Mouse (Mus musculus) adrenal gland, adult 2 months (tissue): ENCODE measurements around the gene Tmem30c. TPM values are rescaled to one million over a fixed set of nuclear protein-coding genes. Genes with fewer than 3 reads are reported as not detected.
"Not testable (repeated sequence)": the region's sequence is repeated elsewhere in the genome, so short reads cannot be mapped to it uniquely, and the experiment has no call there.

ENCODE experiments used
- DNase-seq: peaks from one replicate; pipeline ENCODE4 v3.0.0; 2021
- polyA plus RNA-seq: library from polyadenylated mRNA; depleted of rRNA; stranded (reverse); fragments of >200 nt; gene quantifications from 2 replicates; pipeline ENCODE4 v1.2.3, GENCODE M21; 2012; rRNA removed
- total RNA-seq, 2 experiments: library from RNA; stranded (reverse); gene quantifications; 2 replicates each; pipeline ENCODE4 v1.2.3; 2021

Tmem30c gene
- total and polyA plus RNA-seq, 3 experiments, result not detected

DNA sequence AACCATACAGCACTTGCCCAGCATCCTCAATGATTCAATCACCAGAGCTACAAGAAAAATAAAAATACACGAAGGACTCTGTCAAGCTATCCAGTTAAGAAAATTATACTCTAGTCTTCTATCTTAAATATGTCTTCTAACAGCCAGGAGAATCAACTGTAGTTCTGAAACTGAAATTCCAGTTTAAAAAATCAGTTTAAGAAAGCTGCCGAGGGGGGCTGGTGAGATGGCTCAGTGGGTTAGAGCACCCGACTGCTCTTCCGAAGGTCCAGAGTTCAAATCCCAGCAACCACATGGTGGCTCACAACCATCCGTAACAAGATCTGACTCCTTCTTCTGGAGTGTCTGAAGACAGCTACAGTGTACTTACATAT, 60.7 kb downstream of the Tmem30c start:
- not testable (repeated sequence) for DNase-seq

GRCm38 (mm10) chr16:57231089-57231936, 61.4 kb downstream of the Tmem30c start, which contains the start of gene Tbc1d23:
Gene Tbc1d23, minus strand, starts transcription at chr16:57231504.
- DNase-seq, result peak; percentile 97

DNA sequence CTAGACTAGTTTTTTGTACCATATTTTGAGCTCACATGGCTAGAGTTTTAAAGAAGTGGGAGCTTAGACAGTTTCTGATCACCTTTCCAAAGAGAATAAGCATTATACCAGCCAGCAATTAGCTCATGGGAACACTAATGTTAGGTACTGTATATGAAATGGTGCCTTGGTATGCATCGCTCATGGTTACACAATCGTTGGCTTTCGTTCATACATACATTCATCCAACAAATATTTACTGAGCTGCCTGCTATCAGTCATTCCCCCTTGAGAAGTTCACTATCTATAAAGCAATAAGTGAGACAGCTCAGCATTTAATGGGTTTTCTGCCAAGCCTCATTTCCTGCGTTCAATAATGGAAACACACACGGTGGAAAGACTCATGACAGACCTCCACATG, 66.2 kb downstream of the Tmem30c start:
- no peak for DNase-seq

GRCm38 (mm10) chr16:57220361-57220760, 72.3 kb downstream of the Tmem30c start:
- no peak for DNase-seq

Other genes starting within 250 kb of the Tmem30c start
- not detected for gene Tmem45a2, start 221.5 kb downstream of the Tmem30c start, total RNA-seq
- gene Tmem45a2, start 221.5 kb downstream of the Tmem30c start, polyA plus RNA-seq, result not detected in 2 replicates
- 10 to 100 TPM; 49.6 to 54.5 TPM for gene Tomm70a, start 171.2 kb downstream of the Tmem30c start, total RNA-seq
- gene Tomm70a, start 171.2 kb downstream of the Tmem30c start, polyA plus RNA-seq, result 15.0 and 15.5 TPM in 2 replicates
- 10 to 100 TPM; 42.7 to 43.6 TPM for gene Nit2, start 125.5 kb downstream of the Tmem30c start, total RNA-seq
- 15.3 and 26.5 TPM in 2 replicates for gene Nit2, start 125.5 kb downstream of the Tmem30c start, polyA plus RNA-seq
- gene Tbc1d23, start 61.4 kb downstream of the Tmem30c start, total RNA-seq, result 10 to 100 TPM; 33.7 to 34.0 TPM
- 3.4 and 4.0 TPM in 2 replicates for gene Tbc1d23, start 61.4 kb downstream of the Tmem30c start, polyA plus RNA-seq
- 10 to 100 TPM; 23.0 to 23.1 TPM for gene Filip1l, start 60.2 kb upstream of the Tmem30c start, total RNA-seq
- gene Filip1l, start 60.2 kb upstream of the Tmem30c start, polyA plus RNA-seq, result 0.90 and 0.99 TPM in 2 replicates